Mouse (Mus musculus) forebrain, embryonic 15.5 days (tissue): ENCODE measurements at regions not wholly inside any gene's neighbourhood (a gene's known extent, or its start where the extent isn't known, plus 50 kb on each side); places are given as distances from the start of the nearest gene placed in this dataset.
"Not testable (repeated sequence)": the region's sequence is repeated elsewhere in the genome, so short reads cannot be mapped to it uniquely, and the experiment has no call there.

Experiments used
- ATAC-seq: fragments of 200-750 bp; cut with Nextera tagmentation; replicated peaks from 2 replicates; pipeline ENCODE4 v1.8.0; 2017; ENCODE audit warnings: mild to moderate bottlenecking, moderate TSS enrichment, moderate library complexity
- H3K27ac ChIP-seq: fragments of 300-500 bp; sonication (generic); replicated peaks from 2 replicates; pipeline ENCODE4 v1.5.1; 2015; ENCODE audit warnings: mild to moderate bottlenecking, inconsistent platforms
- H3K27me3 ChIP-seq: fragments of 300-500 bp; sonication (generic); 2 replicates; pipeline ENCODE4 v1.6.1; 2015; ENCODE audit warnings: inconsistent platforms
- H3K36me3 ChIP-seq: fragments of 300-500 bp; sonication (generic); 2 replicates; pipeline ENCODE4 v1.6.1; 2015; ENCODE audit warnings: mild to moderate bottlenecking, inconsistent platforms
- H3K4me1 ChIP-seq: fragments of 300-500 bp; sonication (generic); 2 replicates; pipeline ENCODE4 v1.6.1; 2015; ENCODE audit warnings: inconsistent platforms
- H3K4me2 ChIP-seq: fragments of 300-500 bp; sonication (generic); replicated peaks from 2 replicates; pipeline ENCODE4 v1.6.1; 2015; ENCODE audit warnings: mild to moderate bottlenecking, inconsistent platforms
- H3K4me3 ChIP-seq: fragments of 300-500 bp; sonication (generic); 2 replicates; pipeline ENCODE4 v1.5.1; 2015; ENCODE audit warnings: mild to moderate bottlenecking, inconsistent platforms
- H3K9ac ChIP-seq: fragments of 300-500 bp; sonication (generic); replicated peaks from 2 replicates; pipeline ENCODE4 v1.6.1; 2015; ENCODE audit warnings: mild to moderate bottlenecking, inconsistent platforms
- H3K9me3 ChIP-seq: fragments of 300-500 bp; sonication (generic); 2 replicates; pipeline ENCODE4 v1.6.1; 2016; ENCODE audit warnings: inconsistent platforms
- WGBS: fragments of 180-500 bp; shearing (Covaris S2); methylation state at CpG from one replicate; pipeline ENCODE4 v1.1.7; 2015; ENCODE audit warnings: mixed read lengths; 5-methylcytosine and 5-hydroxymethylcytosine counted together

DNA sequence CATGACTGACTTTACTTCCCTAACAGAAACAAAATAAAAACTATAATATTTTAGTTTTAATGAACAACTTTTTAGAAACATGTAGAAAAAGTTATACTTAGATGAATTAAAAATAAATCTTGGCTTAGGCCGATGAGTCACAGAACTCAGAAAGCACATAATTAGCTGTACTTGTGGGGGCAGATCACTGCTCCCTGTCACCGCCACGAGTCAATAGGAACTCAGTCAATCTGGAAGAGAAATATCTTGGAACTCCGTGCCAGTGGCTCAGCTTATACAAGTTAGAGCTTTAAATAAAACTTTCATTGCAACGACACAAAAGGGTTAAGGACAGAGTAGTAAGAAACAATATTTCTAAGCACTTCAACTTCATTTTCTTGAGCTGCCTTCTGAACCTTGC lies 622.7 kb upstream of the Cdh8 start:
- no peak overlapping the region for H3K4me3 ChIP-seq
- H3K27me3 ChIP-seq: no peaks in the 10 kb centered on the region
- H3K9ac ChIP-seq: no peak overlapping the region
- H3K4me1 ChIP-seq: no peaks in the 10 kb centered on the region
- WGBS: 78% methylated on average over 5 of the region's 5 CpGs
- no peaks in the 10 kb centered on the region for H3K9me3 ChIP-seq
- no peak overlapping the region for H3K4me2 ChIP-seq
- H3K27ac ChIP-seq: no peak overlapping the region
- no peak for ATAC-seq
- no peaks in the 10 kb centered on the region for H3K36me3 ChIP-seq

DNA sequence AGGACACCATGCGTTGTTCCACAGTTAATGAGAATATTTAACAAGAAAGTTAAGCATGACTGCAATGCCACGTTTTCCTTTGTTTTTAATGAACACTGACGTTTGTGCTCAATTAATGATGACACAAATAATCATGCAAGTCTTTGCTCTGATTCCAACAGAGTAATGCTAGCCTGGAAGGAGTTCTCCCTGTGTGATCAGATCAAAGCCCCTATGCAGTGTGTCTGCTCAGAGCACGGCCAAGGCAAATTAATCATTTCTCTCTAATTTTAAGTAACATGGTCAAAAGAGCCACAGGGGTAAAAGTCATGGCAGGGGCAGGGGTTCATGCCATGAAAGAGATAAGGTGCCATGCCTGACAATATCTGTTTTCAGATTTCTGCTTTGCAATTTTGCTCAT lies 618.2 kb upstream of the Cdh8 start:
- H3K4me3 ChIP-seq: no peak overlapping the region
- no peak overlapping the region for H3K27ac ChIP-seq
- H3K4me2 ChIP-seq: no peak overlapping the region
- H3K27me3 ChIP-seq: no peaks in the 10 kb centered on the region
- H3K9ac ChIP-seq: no peak overlapping the region
- H3K4me1 ChIP-seq: no peaks in the 10 kb centered on the region
- no peaks in the 10 kb centered on the region for H3K36me3 ChIP-seq
- WGBS: 39% methylated on average over 4 of the region's 4 CpGs
- no peak for ATAC-seq
- H3K9me3 ChIP-seq: no peaks in the 10 kb centered on the region

DNA sequence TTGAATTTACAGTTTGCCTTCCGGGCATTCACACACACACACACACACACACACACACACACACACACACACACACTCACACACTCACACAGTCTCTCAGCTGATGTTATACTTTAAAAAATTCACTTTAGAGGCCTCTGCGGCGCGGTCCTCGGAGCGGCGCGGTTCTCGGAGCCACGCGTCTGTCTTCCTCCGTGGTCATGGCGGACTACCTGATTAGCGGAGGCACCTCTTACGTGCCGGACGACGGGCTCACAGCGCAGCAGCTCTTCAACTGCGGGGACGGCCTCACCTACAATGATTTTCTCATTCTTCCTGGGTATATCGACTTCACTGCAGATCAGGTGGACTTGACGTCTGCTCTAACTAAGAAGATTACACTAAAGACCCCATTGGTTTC lies 614.1 kb upstream of the Cdh8 start:
- not testable (repeated sequence) for H3K4me3 ChIP-seq, H3K4me1 ChIP-seq, H3K27ac ChIP-seq, H3K36me3 ChIP-seq, H3K4me2 ChIP-seq, H3K9me3 ChIP-seq, H3K27me3 ChIP-seq, ATAC-seq, H3K9ac ChIP-seq
- 98% methylated on average over 23 of the region's 23 CpGs for WGBS

DNA sequence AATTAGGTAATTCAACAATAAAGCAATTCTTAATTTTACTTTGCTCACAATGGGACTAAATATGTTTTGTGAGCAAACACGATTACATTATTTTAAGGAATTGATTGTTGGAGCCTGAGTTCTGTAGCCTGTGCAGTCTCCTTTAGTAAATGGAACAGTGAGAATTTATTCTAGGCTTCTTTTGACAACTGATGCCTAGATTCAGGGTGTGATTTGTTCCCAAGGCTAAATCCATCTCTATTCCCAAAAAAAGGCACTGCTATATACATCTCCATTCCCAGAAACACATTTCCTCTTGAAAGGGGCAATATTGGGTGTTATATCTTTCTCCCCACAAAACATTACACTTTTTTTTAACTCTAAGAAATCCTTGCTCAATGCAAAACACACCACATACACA lies 599.4 kb upstream of the Cdh8 start:
- no peaks in the 10 kb centered on the region for H3K27me3 ChIP-seq
- no peaks in the 10 kb centered on the region for H3K36me3 ChIP-seq
- H3K4me3 ChIP-seq: no peak overlapping the region
- 80% methylated on average over 1 of the region's 1 CpGs for WGBS
- no peak overlapping the region for H3K9ac ChIP-seq
- no peaks in the 10 kb centered on the region for H3K9me3 ChIP-seq
- no peak overlapping the region for H3K4me2 ChIP-seq
- ATAC-seq: no peak
- H3K27ac ChIP-seq: no peak overlapping the region
- H3K4me1 ChIP-seq: no peaks in the 10 kb centered on the region

DNA sequence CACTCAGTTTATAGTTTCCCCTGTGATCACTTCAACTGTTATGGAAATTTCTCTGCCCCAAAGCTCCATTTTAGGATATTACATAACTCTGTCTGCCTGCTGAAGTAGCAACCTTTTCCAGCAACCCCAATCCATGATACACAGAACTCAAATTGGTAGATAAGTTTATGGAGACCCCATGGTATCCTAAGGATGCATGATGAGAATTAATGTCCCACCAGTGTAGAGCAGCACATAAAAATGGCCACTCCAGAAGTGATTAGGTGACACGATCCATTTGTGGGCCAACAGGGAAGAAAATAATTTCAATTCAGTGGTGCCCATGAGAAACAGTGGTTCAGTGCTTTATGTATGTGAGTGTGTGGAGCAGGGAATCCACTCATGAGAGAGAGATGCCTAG lies 583.3 kb upstream of the Cdh8 start:
- H3K4me1 ChIP-seq: no peaks in the 10 kb centered on the region
- ATAC-seq: no peak

DNA sequence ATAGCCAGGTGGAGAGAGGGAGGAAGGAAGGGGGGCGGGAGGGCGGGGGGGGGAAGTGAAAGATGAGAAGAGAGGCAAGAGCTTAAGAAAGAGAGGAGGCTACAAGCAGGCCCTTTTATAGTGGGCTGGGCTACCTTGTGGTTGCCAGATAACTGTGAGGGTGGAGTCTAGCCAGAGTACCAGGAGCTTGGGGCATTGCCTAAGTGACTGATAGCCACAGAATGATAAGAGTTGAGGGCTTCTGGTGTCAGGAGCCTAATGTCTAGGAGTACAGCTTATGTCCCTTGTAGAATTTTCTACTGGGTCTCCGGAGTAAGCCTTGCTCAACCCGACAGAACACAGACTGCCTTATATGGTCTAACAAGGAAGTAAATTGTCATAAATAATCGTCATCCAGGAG lies 567.4 kb upstream of the Cdh8 start:
- no peak overlapping the region for H3K4me2 ChIP-seq

More for the DNA sequence above, 583.3 kb upstream of the Cdh8 start:
- H3K9ac ChIP-seq: no peak overlapping the region
- WGBS: 91% methylated on average over 1 of the region's 1 CpGs
- no peak overlapping the region for H3K27ac ChIP-seq
- no peaks in the 10 kb centered on the region for H3K27me3 ChIP-seq
- H3K4me3 ChIP-seq: no peak overlapping the region
- H3K9me3 ChIP-seq: no peaks in the 10 kb centered on the region
- H3K36me3 ChIP-seq: no peaks in the 10 kb centered on the region
- H3K4me2 ChIP-seq: no peak overlapping the region

DNA sequence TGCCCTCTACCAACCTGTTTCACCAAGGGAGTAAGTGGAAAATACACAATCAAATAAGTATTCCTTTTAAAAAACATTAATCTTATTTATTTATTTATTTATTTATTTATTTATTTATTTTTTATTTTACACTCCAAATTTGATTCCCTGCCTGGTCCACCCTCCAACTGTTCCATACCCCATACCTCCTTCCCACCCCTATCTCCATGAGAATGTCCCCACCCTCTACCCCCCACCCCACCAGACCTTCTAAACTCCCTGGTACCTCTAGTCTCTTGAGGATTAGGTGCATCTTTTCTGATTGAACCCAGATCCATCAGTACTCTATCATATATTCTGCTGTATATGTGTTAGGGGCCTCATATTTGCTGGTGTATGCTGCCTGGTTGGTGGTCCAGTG lies 538.4 kb upstream of the Cdh8 start:
- Histone ChIP-seq H3K4me1 (no peaks in the 10 kb centered on the region), H3K9me3 (no peaks in the 10 kb centered on the region), H3K4me3 (no peak overlapping the region), H3K36me3 (no peaks in the 10 kb centered on the region), H3K27ac (no peak overlapping the region), H3K4me2 (no peak overlapping the region), H3K9ac (no peak overlapping the region), H3K27me3 (no peaks in the 10 kb centered on the region)
- ATAC-seq: no peak

More for the DNA sequence above, 567.4 kb upstream of the Cdh8 start:
- no peaks in the 10 kb centered on the region for H3K36me3 ChIP-seq
- no peak for ATAC-seq
- no peak overlapping the region for H3K9ac ChIP-seq
- no peak overlapping the region; the same call in 1 of the 2 replicates for H3K27ac ChIP-seq
- no peaks in the 10 kb centered on the region for H3K27me3 ChIP-seq
- H3K9me3 ChIP-seq: no peaks in the 10 kb centered on the region
- 84% methylated on average over 5 of the region's 5 CpGs for WGBS
- no peaks in the 10 kb centered on the region for H3K4me1 ChIP-seq
- H3K4me3 ChIP-seq: no peak overlapping the region

DNA sequence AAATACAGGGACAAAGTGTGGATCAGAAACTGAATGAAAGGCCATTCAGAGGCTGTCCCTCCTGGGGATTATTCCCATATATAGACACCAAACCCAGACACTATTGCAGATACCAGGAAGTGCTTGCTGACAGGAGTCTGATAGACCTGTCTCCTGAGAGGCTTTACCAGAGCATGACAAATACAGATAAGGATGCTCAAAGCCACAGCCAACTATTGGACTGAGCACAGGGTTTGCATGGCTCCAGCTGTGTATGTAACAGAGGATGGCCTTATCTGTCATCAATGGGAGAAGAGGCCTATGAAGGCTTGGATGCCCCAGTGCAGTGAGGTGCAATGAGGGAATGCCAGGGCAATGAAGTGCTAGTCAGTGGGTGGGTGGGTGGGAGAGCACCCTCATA lies 537.6 kb upstream of the Cdh8 start:
- Histone ChIP-seq H3K36me3 (no peaks in the 10 kb centered on the region), H3K9ac (no peak overlapping the region), H3K4me3 (no peak overlapping the region), H3K27ac (no peak overlapping the region), H3K9me3 (no peaks in the 10 kb centered on the region), H3K4me2 (no peak overlapping the region), H3K27me3 (no peaks in the 10 kb centered on the region), H3K4me1 (no peaks in the 10 kb centered on the region)
- no peak for ATAC-seq

DNA sequence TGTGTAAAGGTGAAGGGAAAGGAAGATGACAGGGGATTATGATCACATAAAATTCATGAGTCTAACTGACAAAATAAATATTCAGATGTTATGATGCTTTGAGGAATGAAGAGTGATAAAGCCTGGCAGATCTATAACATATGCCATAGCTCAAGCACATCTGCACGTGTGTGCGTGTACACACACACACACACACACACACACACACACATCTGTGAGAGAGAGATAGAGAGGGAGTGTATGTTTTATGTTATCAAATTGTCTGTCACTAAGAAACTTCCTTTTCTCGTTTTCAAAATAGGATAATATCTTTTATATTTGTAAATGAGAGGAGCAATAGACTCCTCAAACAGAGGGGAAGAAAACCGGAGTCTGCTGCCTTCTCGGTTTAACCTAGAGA lies 516.9 kb upstream of the Cdh8 start:
- no peak overlapping the region for H3K4me2 ChIP-seq
- H3K4me1 ChIP-seq: no peaks in the 10 kb centered on the region
- H3K9me3 ChIP-seq: no peaks in the 10 kb centered on the region
- ATAC-seq: no peak
- H3K27me3 ChIP-seq: no peaks in the 10 kb centered on the region
- no peaks in the 10 kb centered on the region for H3K36me3 ChIP-seq
- no peak overlapping the region for H3K27ac ChIP-seq
- no peak overlapping the region for H3K9ac ChIP-seq
- WGBS: 84% methylated on average over 5 of the region's 5 CpGs
- H3K4me3 ChIP-seq: no peak overlapping the region
